Mouse (Mus musculus) Patski (cell line): ENCODE measurements at regions not wholly inside any gene's neighbourhood (a gene's known extent, or its start where the extent isn't known, plus 50 kb on each side); places are given as distances from the start of the nearest gene placed in this dataset.

Experiments used
- ATAC-seq: fragments of 100-300 bp; one replicate; pipeline ENCODE4 v1.8.0; 2021
- CTCF ChIA-PET: fragments of 350-600 bp; sonication (Branson Sonifier 250); formaldehyde crosslinking; loops from one replicate; lab custom pipeline; 2022; ENCODE audit warnings: inconsistent platforms; lab: Charles Lee
- POLR2A ChIA-PET: fragments of 350-600 bp; sonication (Branson Sonifier 250); formaldehyde crosslinking; loops from one replicate; lab custom pipeline; 2022; ENCODE audit warnings: antibody characterized with exemption, inconsistent platforms; lab: Charles Lee
- DNase-seq: peaks from one replicate; pipeline ENCODE4 v3.0.0-alpha.2; 2011; ENCODE audit warnings: low read depth, low spot score
- H3K27me3 ChIP-seq: fragments of 371-371 bp; one replicate; pipeline ENCODE4 v1.5.1; 2021
- CTCF ChIP-seq: fragments of 100-300 bp; IDR thresholded peaks from one replicate; pipeline ENCODE4 v1.5.1; 2021
- in situ Hi-C: fragments of 300-500 bp; cut with MboI; formaldehyde crosslinking; loops from 3 replicates; pipeline ENCODE4 v1.11.1; 2018; ENCODE audit warnings: low pct_unique_long_range_greater_than_20kb, mixed read lengths

GRCm38 (mm10) chr7:64013023-64013547 is 74.4 kb upstream of the Klf13 start:
- no peak for TF ChIP-seq CTCF
- ATAC-seq = no peak
- ChIA-PET CTCF (interaction anchor here (1.0 to 1.4 kb wide), 2 partner anchors 13 to 37 kb away, joined by 3 to 4 read pairs; no protein-coding TSS in a partner anchor), POLR2A (no interaction called here)
- in situ Hi-C loops = no loop called here
- DNase-seq = no peak
- no peaks in the 10 kb centered on the region for H3K27me3 ChIP-seq

GRCm38 (mm10) chr7:64012268-64012601 is 73.5 kb upstream of the Klf13 start:
- CTCF ChIA-PET = interaction anchor here (1.4 kb wide), 1 partner anchor 12 kb away, joined by 4 read pairs; no protein-coding TSS in a partner anchor
- no peak for DNase-seq
- POLR2A ChIA-PET = no interaction called here

GRCm38 (mm10) chr7:64011563-64012267 is 73.0 kb upstream of the Klf13 start:
- no peak for TF ChIP-seq CTCF
- CTCF ChIA-PET = no interaction called here
- ATAC-seq = no peak
- no peak for DNase-seq
- in situ Hi-C loops = no loop called here
- POLR2A ChIA-PET = no interaction called here
- no peaks in the 10 kb centered on the region for H3K27me3 ChIP-seq

More at GRCm38 (mm10) chr7:64012268-64012601, 73.5 kb upstream of the Klf13 start:
- no peak for ATAC-seq
- TF ChIP-seq CTCF = no peak
- in situ Hi-C loops = no loop called here
- no peaks in the 10 kb centered on the region for H3K27me3 ChIP-seq

GRCm38 (mm10) chr7:64010640-64011039 is 71.9 kb upstream of the Klf13 start:
- DNase-seq (no peak), ATAC-seq (no peak)
- POLR2A ChIA-PET = no interaction called here
- CTCF ChIA-PET = no interaction called here
- in situ Hi-C loops = no loop called here
- H3K27me3 ChIP-seq = no peaks in the 10 kb centered on the region
- TF ChIP-seq CTCF = no peak

GRCm38 (mm10) chr7:64007766-64008165 is 69.1 kb upstream of the Klf13 start:
- ATAC-seq = no peak
- in situ Hi-C loops = no loop called here
- no peaks in the 10 kb centered on the region for H3K27me3 ChIP-seq
- ChIA-PET CTCF (interaction anchor here (1.3 kb wide), 1 partner anchor 10 kb away, joined by 3 read pairs; no protein-coding TSS in a partner anchor), POLR2A (no interaction called here)
- no peak for DNase-seq
- no peak for TF ChIP-seq CTCF

- no peak for TF ChIP-seq CTCF
- DNase-seq (no peak), ATAC-seq (no peak)
- POLR2A ChIA-PET = no interaction called here
- CTCF ChIA-PET = no interaction called here
- in situ Hi-C loops = no loop called here
- H3K27me3 ChIP-seq = no peaks in the 10 kb centered on the region
These were observed 68.2 kb upstream of the Klf13 start for GRCm38 (mm10) chr7:64006935-64007334.

GRCm38 (mm10) chr7:64005765-64006164 is 67.0 kb upstream of the Klf13 start:
- no peak for ATAC-seq
- ChIA-PET CTCF (no interaction called here), POLR2A (no interaction called here)
- in situ Hi-C loops = no loop called here
- no peaks in the 10 kb centered on the region for H3K27me3 ChIP-seq
- DNase-seq = no peak
- no peak for TF ChIP-seq CTCF

- in situ Hi-C loops = no loop called here
- POLR2A ChIA-PET = no interaction called here
- CTCF ChIA-PET = no interaction called here
These were observed 65.2 kb upstream of the Klf13 start for GRCm38 (mm10) chr7:64003904-64004303.

GRCm38 (mm10) chr7:64001611-64002111 is 62.9 kb upstream of the Klf13 start:
- in situ Hi-C loops = no loop called here
- no peak for ATAC-seq
- ChIA-PET CTCF (interaction anchor here (1.0 kb wide), 1 partner anchor 32 kb away, joined by 3 read pairs; no protein-coding TSS in a partner anchor), POLR2A (no interaction called here)
- no peak for DNase-seq
- H3K27me3 ChIP-seq = no peaks in the 10 kb centered on the region
- no peak for TF ChIP-seq CTCF

More at GRCm38 (mm10) chr7:64003904-64004303, 65.2 kb upstream of the Klf13 start:
- no peaks in the 10 kb centered on the region for H3K27me3 ChIP-seq
- DNase-seq = no peak
- TF ChIP-seq CTCF = no peak
- ATAC-seq = no peak

GRCm38 (mm10) chr7:63998995-63999960 is 60.6 kb upstream of the Klf13 start:
- no peak for TF ChIP-seq CTCF
- ChIA-PET POLR2A (interaction anchor here (0.5 kb wide), 1 partner anchor 269 kb away, joined by 3 read pairs; no protein-coding TSS in a partner anchor), CTCF (interaction anchor here (1.3 kb wide), 1 partner anchor 14 kb away, joined by 4 read pairs; no protein-coding TSS in a partner anchor)
- DNase-seq = no peak
- in situ Hi-C loops = no loop called here
- no peaks in the 10 kb centered on the region for H3K27me3 ChIP-seq
- no peak for ATAC-seq
